Mouse (Mus musculus) heart, embryonic 10.5 days (tissue): ENCODE measurements around the gene Cops8. TPM values are rescaled to one million over a fixed set of nuclear protein-coding genes. Genes with fewer than 3 reads are reported as not detected.

Experiments
- DNase-seq: peaks from one replicate; pipeline ENCODE4 v3.0.0-alpha.2; 2017; ENCODE audit warnings: low spot score
- H3K27ac ChIP-seq: fragments of 300-500 bp; sonication (generic); 2 replicates; pipeline ENCODE4 v1.5.1; 2016; ENCODE audit warnings: mild to moderate bottlenecking
- H3K27me3 ChIP-seq: fragments of 300-500 bp; sonication (generic); 2 replicates; pipeline ENCODE4 v1.6.1; 2016; ENCODE audit warnings: mild to moderate bottlenecking; ENCODE audit not compliant: poor library complexity, insufficient read depth, severe bottlenecking
- H3K36me3 ChIP-seq: fragments of 300-500 bp; sonication (generic); 2 replicates; pipeline ENCODE4 v1.6.1; 2016; ENCODE audit warnings: mild to moderate bottlenecking, moderate library complexity
- H3K4me1 ChIP-seq: fragments of 300-500 bp; sonication (generic); 2 replicates; pipeline ENCODE4 v1.6.1; 2016; ENCODE audit warnings: mild to moderate bottlenecking
- H3K4me3 ChIP-seq: fragments of 300-500 bp; sonication (generic); 2 replicates; pipeline ENCODE4 v1.5.1; 2016; ENCODE audit warnings: mild to moderate bottlenecking, moderate library complexity
- H3K9me3 ChIP-seq: fragments of 300-500 bp; sonication (generic); 2 replicates; pipeline ENCODE4 v1.6.1; 2016; ENCODE audit warnings: mild to moderate bottlenecking, moderate library complexity
- WGBS: fragments of 180-500 bp; shearing (Covaris S2); methylation state at CpG from one replicate; pipeline ENCODE4 v1.1.7; 2016; 5-methylcytosine and 5-hydroxymethylcytosine counted together
- polyA plus RNA-seq: library from polyadenylated mRNA; unstranded; fragments of >200 nt; fragmentation: Nextera tagmentation; extraction: Ambion mirVana; gene quantifications from 2 replicates; pipeline ENCODE4 v1.2.1, GENCODE M21; 2016

The Cops8 gene
- polyA plus RNA-seq, result 157 and 170 TPM in 2 replicates

GRCm38 (mm10) chr1:90602759-90603560, at the start of gene Cops8:
Gene Cops8, plus strand, starts transcription at chr1:90602981.
- peaks cover 27% of the 10 kb centered on the region for H3K36me3 ChIP-seq
- H3K4me1 ChIP-seq, result peaks cover 6% of the 10 kb centered on the region; the same call in 1 of the 2 replicates
- peak within 1 kb of the TSS; percentile 92 for H3K27ac ChIP-seq
- 3% methylated on average over 48 of the region's 48 CpGs for WGBS
- no peaks in the 10 kb centered on the region for H3K27me3 ChIP-seq
- no peaks in the 10 kb centered on the region for H3K9me3 ChIP-seq
- DNase-seq, result peak; percentile 98
- H3K4me3 ChIP-seq, result peak within 1 kb of the TSS; percentile 97

- peaks cover 10% of the 10 kb centered on the region for H3K4me1 ChIP-seq
- DNase-seq, result no peak
These were observed 45.6 kb upstream of the Cops8 start for GRCm38 (mm10) chr1:90557140-90557539.

GRCm38 (mm10) chr1:90560942-90561726, 41.6 kb upstream of the Cops8 start:
- no peaks in the 10 kb centered on the region for H3K4me1 ChIP-seq
- H3K4me3 ChIP-seq, result no peak overlapping the region
- 76% methylated on average over 5 of the region's 5 CpGs for WGBS
- no peaks in the 10 kb centered on the region for H3K27me3 ChIP-seq
- H3K36me3 ChIP-seq, result no peaks in the 10 kb centered on the region
- no peak overlapping the region for H3K27ac ChIP-seq
- DNase-seq, result no peak
- no peaks in the 10 kb centered on the region for H3K9me3 ChIP-seq

More at GRCm38 (mm10) chr1:90557140-90557539, 45.6 kb upstream of the Cops8 start:
- no peak overlapping the region for H3K4me3 ChIP-seq
- no peak overlapping the region for H3K27ac ChIP-seq
- H3K36me3 ChIP-seq, result no peaks in the 10 kb centered on the region
- no peaks in the 10 kb centered on the region for H3K9me3 ChIP-seq
- WGBS, result 82% methylated on average over 1 of the region's 1 CpGs
- H3K27me3 ChIP-seq, result no peaks in the 10 kb centered on the region

GRCm38 (mm10) chr1:90563945-90564344, 38.8 kb upstream of the Cops8 start:
- DNase-seq, result no peak
- 78% methylated on average over 3 of the region's 3 CpGs for WGBS
- Histone ChIP-seq H3K27me3 (no peaks in the 10 kb centered on the region), H3K36me3 (no peaks in the 10 kb centered on the region), H3K27ac (no peak overlapping the region), H3K9me3 (no peaks in the 10 kb centered on the region), H3K4me1 (no peaks in the 10 kb centered on the region), H3K4me3 (no peak overlapping the region)

GRCm38 (mm10) chr1:90566664-90567440, 35.9 kb upstream of the Cops8 start:
- no peak for DNase-seq
- WGBS, result 76% methylated on average over 15 of the region's 15 CpGs
- H3K9me3 ChIP-seq, result no peaks in the 10 kb centered on the region
- no peaks in the 10 kb centered on the region for H3K27me3 ChIP-seq
- H3K27ac ChIP-seq, result no peak overlapping the region
- no peak overlapping the region for H3K4me3 ChIP-seq
- H3K36me3 ChIP-seq, result no peaks in the 10 kb centered on the region
- no peaks in the 10 kb centered on the region for H3K4me1 ChIP-seq

- no peak for DNase-seq
- H3K9me3 ChIP-seq, result no peaks in the 10 kb centered on the region
- 73% methylated on average over 6 of the region's 6 CpGs for WGBS
- no peak overlapping the region for H3K27ac ChIP-seq
- no peak overlapping the region for H3K4me3 ChIP-seq
- H3K27me3 ChIP-seq, result peaks cover 6% of the 10 kb centered on the region; the same call in 1 of the 2 replicates
- no peaks in the 10 kb centered on the region for H3K36me3 ChIP-seq
- peaks cover 5% of the 10 kb centered on the region; the same call in 1 of the 2 replicates for H3K4me1 ChIP-seq
These were observed 28.9 kb upstream of the Cops8 start for GRCm38 (mm10) chr1:90573831-90574230.

- no peak for DNase-seq
- WGBS, result 70% methylated on average over 3 of the region's 3 CpGs
- peaks cover 5% of the 10 kb centered on the region; the same call in 1 of the 2 replicates for H3K4me1 ChIP-seq
- no peak overlapping the region for H3K27ac ChIP-seq
- no peaks in the 10 kb centered on the region for H3K36me3 ChIP-seq
- peaks cover 6% of the 10 kb centered on the region; the same call in 1 of the 2 replicates for H3K27me3 ChIP-seq
- no peaks in the 10 kb centered on the region for H3K9me3 ChIP-seq
- H3K4me3 ChIP-seq, result no peak overlapping the region
These were observed 27.9 kb upstream of the Cops8 start for GRCm38 (mm10) chr1:90574845-90575244.

GRCm38 (mm10) chr1:90577417-90577816, 25.4 kb upstream of the Cops8 start:
- peaks cover 6% of the 10 kb centered on the region; the same call in 1 of the 2 replicates for H3K27me3 ChIP-seq
- H3K9me3 ChIP-seq, result no peaks in the 10 kb centered on the region
- peaks cover 5% of the 10 kb centered on the region; the same call in 1 of the 2 replicates for H3K4me1 ChIP-seq
- H3K4me3 ChIP-seq, result no peak overlapping the region
- H3K27ac ChIP-seq, result no peak overlapping the region
- 61% methylated on average over 5 of the region's 5 CpGs for WGBS
- DNase-seq, result no peak
- no peaks in the 10 kb centered on the region for H3K36me3 ChIP-seq

GRCm38 (mm10) chr1:90582635-90583034, 20.1 kb upstream of the Cops8 start:
- 68% methylated on average over 7 of the region's 7 CpGs for WGBS
- Histone ChIP-seq H3K27ac (no peak overlapping the region), H3K4me1 (no peaks in the 10 kb centered on the region; the same call in 1 of the 2 replicates), H3K36me3 (no peaks in the 10 kb centered on the region), H3K9me3 (no peaks in the 10 kb centered on the region), H3K27me3 (no peaks in the 10 kb centered on the region), H3K4me3 (no peak overlapping the region)
- no peak for DNase-seq

GRCm38 (mm10) chr1:90588021-90588734, 14.6 kb upstream of the Cops8 start:
- WGBS, result 63% methylated on average over 9 of the region's 9 CpGs
- H3K4me3 ChIP-seq, result no peak overlapping the region
- DNase-seq, result peak; percentile 87
- no peaks in the 10 kb centered on the region for H3K9me3 ChIP-seq
- H3K27me3 ChIP-seq, result no peaks in the 10 kb centered on the region
- H3K27ac ChIP-seq, result peak overlapping the region; percentile 11; the same call in 1 of the 2 replicates
- peaks cover 18% of the 10 kb centered on the region for H3K4me1 ChIP-seq
- H3K36me3 ChIP-seq, result no peaks in the 10 kb centered on the region

GRCm38 (mm10) chr1:90590797-90591196, 12.0 kb upstream of the Cops8 start:
- H3K4me1 ChIP-seq, result peaks cover 18% of the 10 kb centered on the region
- H3K9me3 ChIP-seq, result no peaks in the 10 kb centered on the region
- peak overlapping the region; percentile 69 for H3K27ac ChIP-seq
- 18% methylated on average over 2 of the region's 2 CpGs for WGBS
- H3K36me3 ChIP-seq, result no peaks in the 10 kb centered on the region
- no peak overlapping the region for H3K4me3 ChIP-seq
- peak; percentile 80 for DNase-seq
- peaks cover 7% of the 10 kb centered on the region for H3K27me3 ChIP-seq

GRCm38 (mm10) chr1:90592784-90593183, 10.0 kb upstream of the Cops8 start:
- peak; percentile 81 for DNase-seq
- Histone ChIP-seq H3K36me3 (no peaks in the 10 kb centered on the region), H3K27ac (no peak overlapping the region), H3K27me3 (peaks cover 7% of the 10 kb centered on the region), H3K9me3 (no peaks in the 10 kb centered on the region), H3K4me1 (peaks cover 18% of the 10 kb centered on the region), H3K4me3 (no peak overlapping the region)
- 19% methylated on average over 6 of the region's 6 CpGs for WGBS
